Mouse (Mus musculus) cerebellum, postnatal 36 days (tissue): ENCODE measurements around the gene Car14.
"Not testable (repeated sequence)": the region's sequence is repeated elsewhere in the genome, so short reads cannot be mapped to it uniquely, and the experiment has no call there.

Experiments used
- DNase-seq, 2 experiments: peaks; one replicate each; pipeline ENCODE4 v3.0.0; 2021 to 2022; ENCODE audit warnings: mixed read lengths in 2 of 2

The Car14 gene

DNA sequence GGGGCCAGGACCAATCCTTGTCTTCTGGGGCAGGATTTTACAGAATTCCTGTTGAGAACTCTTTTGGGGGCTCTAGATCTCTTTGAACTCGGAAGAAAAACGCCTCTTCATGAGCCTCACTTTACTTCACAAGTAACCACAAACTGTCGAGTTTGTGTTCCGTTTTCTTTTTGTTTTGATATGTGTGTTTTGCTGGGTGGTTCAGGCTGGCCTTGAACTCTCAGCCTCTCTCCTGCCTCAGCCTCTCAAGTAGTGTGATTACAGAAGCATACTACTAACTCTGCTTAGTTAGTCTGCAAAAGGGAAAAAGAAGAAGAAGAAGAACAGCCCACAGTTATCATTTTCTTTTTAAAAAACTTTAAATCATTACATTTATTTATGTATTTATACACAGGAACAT, 19.7 kb upstream of the Car14 start:
- DNase-seq = no peak

- DNase-seq = not testable (repeated sequence)
These were observed 18.9 kb upstream of the Car14 start for GRCm38 (mm10) chr3:95923429-95923828.

DNA sequence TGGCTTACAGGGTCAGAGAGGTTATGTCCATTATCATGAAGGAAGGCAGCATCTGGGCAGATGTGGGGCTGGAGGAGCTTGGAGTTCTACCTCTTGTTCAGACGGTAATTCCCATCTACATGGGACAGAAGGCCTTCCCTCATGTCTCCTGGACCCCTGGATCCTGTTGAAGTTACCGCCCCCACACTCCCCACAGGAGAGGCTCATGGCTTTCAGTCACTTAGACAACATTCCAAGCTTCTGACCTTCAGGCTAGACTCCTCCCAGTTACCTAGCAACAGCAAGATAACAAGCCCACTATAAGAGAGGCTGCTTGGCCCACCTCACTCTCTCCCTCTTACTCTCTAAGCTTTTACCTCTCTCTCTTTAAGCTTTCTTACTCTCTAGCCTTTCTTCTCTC, 16.0 kb upstream of the Car14 start:
- DNase-seq = not testable (repeated sequence)

DNA sequence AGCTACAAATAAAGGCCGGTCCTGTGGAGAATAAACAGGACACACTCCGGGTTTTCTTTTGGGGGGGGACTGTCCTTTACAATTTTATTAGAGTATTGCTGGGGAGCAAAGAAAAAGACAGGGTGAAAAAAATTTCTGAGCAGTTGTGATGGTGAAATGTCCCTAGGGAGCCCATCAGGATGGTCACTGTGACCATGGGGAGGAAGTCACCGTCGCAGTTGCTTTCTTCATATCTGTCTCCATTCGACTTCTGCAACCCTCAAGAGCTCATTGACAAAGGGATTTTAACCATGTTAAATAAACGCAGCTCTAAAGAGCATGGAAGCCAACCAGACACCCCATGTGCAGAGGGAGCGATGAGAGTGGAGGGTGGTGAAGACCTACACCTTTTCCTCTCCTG, 12.3 kb upstream of the Car14 start:
- DNase-seq = no peak

GRCm38 (mm10) chr3:95914706-95915105, 10.2 kb upstream of the Car14 start:
- no peak for DNase-seq

GRCm38 (mm10) chr3:95907613-95908012, 3.1 kb upstream of the Car14 start:
- DNase-seq = no peak

GRCm38 (mm10) chr3:95906860-95907259, 2.4 kb upstream of the Car14 start:
- peak; percentile 45 to 47 for DNase-seq

DNA sequence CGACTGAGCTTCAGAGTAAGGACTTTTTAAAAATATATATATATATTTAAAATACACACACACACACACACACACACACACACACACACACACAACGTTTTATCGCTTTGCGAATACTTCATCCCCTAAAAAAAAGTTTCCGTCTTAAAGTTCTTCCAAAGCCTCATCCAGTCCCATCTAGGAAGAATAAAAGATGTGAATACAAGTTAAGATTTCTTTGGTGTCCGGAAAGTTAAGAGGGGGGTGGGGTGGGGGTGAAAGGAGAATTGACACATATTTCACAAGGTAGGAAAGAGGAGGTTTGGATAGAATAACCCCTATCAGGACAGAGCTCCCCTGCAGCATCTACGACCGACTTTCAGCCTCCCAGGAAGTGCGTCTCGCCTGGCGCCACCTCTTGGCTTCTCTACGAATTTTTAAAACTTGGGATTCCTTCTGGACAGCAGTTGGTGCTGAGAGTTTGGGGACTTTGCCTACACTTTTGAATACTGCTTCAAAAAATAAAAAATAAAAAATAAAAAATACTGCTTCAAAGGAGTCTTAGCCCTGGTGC, 1.5 kb upstream of the Car14 start:
- peak; percentile 28 to 33 for DNase-seq

DNA sequence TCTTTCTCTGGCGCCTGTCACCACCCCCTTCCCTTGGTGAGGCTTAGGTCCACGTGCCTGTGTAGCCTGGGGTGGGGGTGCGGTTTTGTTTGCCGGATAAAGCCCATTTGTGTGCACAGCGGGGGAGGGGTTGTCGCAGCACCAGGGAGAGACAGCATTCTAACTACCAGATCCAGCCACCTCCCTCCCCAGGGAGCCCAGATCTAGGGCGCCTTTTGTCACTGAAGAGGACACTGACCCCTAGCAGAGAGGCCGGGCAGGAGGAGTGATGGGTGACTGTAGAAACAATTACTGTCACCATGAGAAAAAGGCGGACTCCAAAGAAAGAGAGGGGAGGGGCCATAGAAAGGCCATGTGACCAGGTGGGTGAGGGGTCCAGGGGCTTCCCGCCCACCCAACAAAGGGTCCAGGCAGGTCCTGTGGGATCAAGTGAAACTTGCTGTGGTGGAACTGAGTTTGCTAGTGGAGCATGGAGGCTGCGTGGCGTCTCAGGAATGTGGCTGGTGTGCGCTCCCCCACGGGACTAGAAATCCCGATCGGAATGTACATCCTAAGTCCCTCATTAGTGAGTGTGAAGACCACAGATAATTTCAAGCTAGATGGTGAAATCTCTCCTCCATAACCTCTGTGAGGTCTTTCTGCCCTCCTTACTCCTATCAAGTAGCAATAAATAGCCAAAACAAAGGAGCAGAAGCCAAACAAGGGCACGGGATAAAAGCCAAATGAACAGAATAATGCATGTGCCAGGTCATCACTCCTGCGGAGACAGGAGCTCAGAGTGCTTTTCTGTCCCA, 852 bp upstream of the Car14 start:
- DNase-seq = peak in 1 of 2 experiments; percentile 33

DNA sequence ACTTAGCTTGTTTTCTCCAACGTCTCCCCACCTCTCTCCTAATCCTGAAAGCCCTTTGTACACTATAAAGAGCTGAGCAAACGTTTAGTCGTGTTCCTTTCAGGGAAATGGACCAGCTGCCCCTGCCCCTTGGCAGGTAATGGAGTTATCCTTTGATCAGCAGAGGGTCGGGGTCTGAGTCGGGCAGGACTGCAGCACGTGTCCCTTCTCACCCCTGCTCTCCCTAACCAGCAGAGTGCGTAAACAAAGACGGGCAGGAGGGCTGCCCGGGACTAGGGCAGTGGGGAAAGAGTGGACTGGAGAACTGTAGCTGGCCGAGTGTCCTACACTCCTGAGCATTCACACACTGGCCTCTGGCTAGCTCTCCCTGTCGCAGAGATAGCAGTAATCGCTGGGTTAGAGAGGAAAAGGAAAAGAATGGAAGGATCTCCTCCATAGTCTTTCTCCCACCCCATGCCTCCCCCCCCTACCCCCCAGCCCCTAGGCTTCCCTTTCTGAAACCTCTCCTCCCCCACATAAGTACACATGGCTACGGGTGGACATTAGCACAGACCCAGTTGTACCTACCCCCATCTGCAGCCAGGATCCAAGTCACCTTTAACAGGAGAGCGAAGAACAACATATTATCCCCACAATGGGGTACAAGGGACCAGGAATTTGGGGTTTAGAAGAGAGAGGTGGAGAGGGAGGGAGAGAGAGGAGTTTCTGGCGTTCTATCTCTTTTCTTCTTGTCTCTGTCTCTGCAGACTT, 563 bp downstream of the Car14 start:
- DNase-seq = no peak

- no peak for DNase-seq
These were observed 1.8 kb downstream of the Car14 start for GRCm38 (mm10) chr3:95902643-95903042.

DNA sequence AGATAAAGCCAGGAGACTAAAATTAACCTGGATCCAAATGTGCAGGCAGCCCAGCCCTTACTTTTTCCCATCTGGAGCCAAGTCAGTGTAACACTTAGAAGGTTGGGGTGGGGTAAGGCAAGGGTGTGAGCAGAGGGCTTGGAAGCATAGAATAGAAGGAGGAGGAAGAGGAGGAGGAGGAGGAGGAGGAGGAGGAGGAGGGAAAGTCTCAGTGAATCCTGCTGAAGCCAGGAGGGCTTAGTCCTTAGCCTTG, 2.2 kb downstream of the Car14 start:
- DNase-seq = no peak

DNA sequence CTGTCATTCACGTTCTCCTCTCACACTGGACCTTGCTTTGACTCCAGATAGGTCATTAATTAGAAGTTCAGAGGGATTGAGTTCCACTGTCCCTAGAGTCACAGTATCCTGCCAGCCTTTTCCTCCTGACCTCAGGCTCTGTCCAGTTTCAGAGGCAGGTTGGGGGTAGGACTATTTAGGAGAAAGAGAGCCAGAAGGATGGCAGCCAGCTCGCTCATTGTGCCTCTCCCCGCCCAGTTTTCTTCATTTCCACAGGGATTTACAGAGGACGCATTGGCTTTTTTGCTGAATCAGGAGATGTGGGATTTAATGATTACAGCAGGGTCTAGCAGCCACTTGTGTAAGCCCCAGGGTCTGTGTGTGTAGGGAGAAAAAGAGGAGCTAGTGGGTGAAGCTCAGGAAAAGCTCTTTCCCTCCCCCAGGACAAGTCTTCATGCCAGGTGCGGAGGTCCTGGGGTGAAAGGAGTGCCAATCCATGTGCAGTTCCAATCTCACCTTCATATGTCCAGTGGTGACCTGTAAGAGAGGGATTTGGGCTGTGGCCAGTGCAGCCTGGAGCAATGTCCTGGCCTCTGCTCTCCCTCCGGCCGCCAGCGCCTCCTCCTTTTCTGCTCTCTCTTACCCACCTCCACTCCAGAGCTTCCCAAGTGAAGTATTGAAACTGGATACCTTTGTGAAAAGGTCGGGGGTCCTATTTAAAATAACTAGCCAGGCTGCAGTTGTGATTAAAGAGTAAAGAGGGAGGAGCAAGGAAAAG, 2.7 kb downstream of the Car14 start:
- no peak for DNase-seq

GRCm38 (mm10) chr3:95899800-95900524, 4.5 kb downstream of the Car14 start:
- no peak for DNase-seq

- DNase-seq = not testable (repeated sequence)
These were observed 9.0 kb downstream of the Car14 start for GRCm38 (mm10) chr3:95895501-95895900.

GRCm38 (mm10) chr3:95894317-95895160, 10.0 kb downstream of the Car14 start:
- DNase-seq = peak; percentile 41 to 45

- DNase-seq = peak; percentile 92 to 96
These were observed 10.7 kb downstream of the Car14 start, which contains the start of gene Aph1a for GRCm38 (mm10) chr3:95893606-95894316. TSS of gene Aph1a (plus strand) at chr3:95893969.

DNA sequence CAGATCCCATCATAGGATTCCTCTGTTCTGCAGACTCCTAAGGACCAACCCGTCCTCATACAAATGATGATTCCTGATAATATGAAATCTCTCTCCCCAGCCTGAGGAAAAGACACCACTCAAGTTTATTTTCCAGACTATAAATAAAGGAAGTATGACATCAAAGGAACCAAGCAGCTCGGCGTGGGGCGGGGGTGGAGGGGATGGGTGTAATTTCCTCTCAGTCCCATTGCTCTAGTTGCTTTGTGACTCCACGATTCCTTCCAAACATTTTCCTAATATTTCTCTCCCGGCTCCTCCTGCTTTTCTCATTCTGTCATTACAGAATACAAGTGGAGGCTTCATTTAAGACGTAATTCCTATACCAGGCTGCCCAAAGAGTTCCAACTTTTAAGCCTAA, 11.4 kb downstream of the Car14 start:
- DNase-seq = no peak

DNA sequence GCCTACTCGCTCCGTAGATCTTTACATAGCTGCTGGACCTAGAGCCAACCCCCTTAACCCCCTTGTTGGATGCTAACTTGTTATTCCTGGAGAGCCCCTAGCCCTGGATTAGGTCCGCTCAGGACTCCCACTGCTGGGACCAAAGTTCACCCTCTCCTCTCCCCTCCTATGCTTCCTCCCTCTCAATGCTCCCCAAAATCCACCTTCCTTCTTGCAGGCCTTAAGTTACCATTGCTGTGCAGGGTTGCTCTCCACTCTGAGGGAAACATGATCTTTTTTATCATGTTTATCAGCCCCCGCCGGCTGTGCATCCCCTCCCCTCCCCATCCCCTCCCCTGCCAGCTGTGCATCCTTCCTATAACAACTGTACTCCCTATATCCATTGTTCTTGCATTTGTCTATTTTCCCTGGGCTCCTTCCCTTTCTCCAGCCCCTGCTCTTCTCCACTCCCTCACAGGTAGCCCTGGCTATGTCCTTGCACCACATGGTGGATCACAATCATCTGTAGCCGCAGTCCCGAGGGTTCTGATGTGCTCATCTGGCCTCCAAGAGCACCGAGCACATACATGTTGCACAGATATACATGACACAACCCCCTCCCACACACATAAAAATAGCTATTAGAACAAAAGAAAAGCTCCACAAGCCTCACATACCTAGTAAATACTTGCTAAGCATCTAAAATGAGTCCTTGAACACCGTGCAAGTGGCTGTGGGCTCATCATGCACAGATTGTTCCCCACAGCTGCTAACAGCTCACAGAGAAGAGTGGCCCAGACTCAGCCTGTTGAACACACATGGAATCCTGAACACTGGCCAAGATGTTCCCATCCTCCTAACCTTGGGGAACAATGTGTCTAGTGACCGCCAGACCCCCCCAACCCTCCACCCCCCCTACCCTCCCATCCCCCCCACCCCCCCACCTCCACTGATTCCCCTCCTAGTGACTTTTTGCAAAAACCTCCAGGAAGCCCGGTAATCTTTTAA, 12.1 kb downstream of the Car14 start:
- DNase-seq = no peak
